Mouse (Mus musculus) cerebellum, adult 2 months (tissue): ENCODE measurements at regions not wholly inside any gene's neighbourhood (a gene's known extent, or its start where the extent isn't known, plus 50 kb on each side); places are given as distances from the start of the nearest gene placed in this dataset.

Experiments
- DNase-seq, 2 experiments: peaks; one replicate each; pipeline ENCODE4 v3.0.0; 2021
- H3K27ac ChIP-seq: fragments of 200-500 bp; 2 replicates; pipeline ENCODE4 v1.5.1; 2012; ENCODE audit warnings: low read length, control low read depth, inconsistent platforms; ENCODE audit not compliant: insufficient read depth
- H3K27me3 ChIP-seq: fragments of 200-500 bp; 2 replicates; pipeline ENCODE4 v1.6.1; 2012; ENCODE audit warnings: inconsistent platforms, mild to moderate bottlenecking, low read length, moderate library complexity; ENCODE audit not compliant: control insufficient read depth, insufficient read depth
- H3K4me1 ChIP-seq: fragments of 200-500 bp; 2 replicates; pipeline ENCODE4 v1.6.1; 2011; ENCODE audit warnings: low read length; ENCODE audit not compliant: control insufficient read depth, insufficient read depth
- H3K4me3 ChIP-seq: fragments of 200-500 bp; replicated peaks from 2 replicates; pipeline ENCODE3; 2011; ENCODE audit warnings: mild to moderate bottlenecking, low read depth, low read length, control low read depth; ENCODE audit not compliant: insufficient read depth
- CTCF ChIP-seq: fragments of 200-500 bp; IDR thresholded peaks from 2 replicates; pipeline ENCODE4 v1.5.1; 2011; ENCODE audit warnings: low read depth, mild to moderate bottlenecking, control low read depth, low read length, moderate library complexity, borderline replicate concordance; ENCODE audit not compliant: insufficient read depth
- POLR2A ChIP-seq: fragments of 200-500 bp; IDR thresholded peaks from 2 replicates; pipeline ENCODE4 v1.6.1; 2011; ENCODE audit warnings: low read length, control low read depth, borderline replicate concordance; ENCODE audit not compliant: insufficient read depth
- WGBS: fragments of 180-500 bp; shearing (Covaris S2); methylation state at CpG from one replicate; pipeline ENCODE4 v1.1.7; 2018; 5-methylcytosine and 5-hydroxymethylcytosine counted together

- Histone ChIP-seq H3K27me3 (no peaks in the 10 kb centered on the region), H3K27ac (no peak overlapping the region), H3K4me1 (no peaks in the 10 kb centered on the region), H3K4me3 (no peak overlapping the region)
- 86% methylated on average over 2 of the region's 2 CpGs for WGBS
- no peak for DNase-seq
- TF ChIP-seq POLR2A (no peak), CTCF (no peak)
These were observed 62.0 kb upstream of the Rtl1 start for GRCm38 (mm10) chr12:109662179-109662578.

GRCm38 (mm10) chr12:109674766-109675165 is 74.6 kb upstream of the Rtl1 start:
- WGBS = 82% methylated on average over 4 of the region's 4 CpGs
- DNase-seq = no peak
- H3K4me3 ChIP-seq = no peak overlapping the region
- no peaks in the 10 kb centered on the region for H3K27me3 ChIP-seq
- no peak for TF ChIP-seq CTCF
- no peak for TF ChIP-seq POLR2A
- no peaks in the 10 kb centered on the region for H3K4me1 ChIP-seq
- no peak overlapping the region for H3K27ac ChIP-seq

- DNase-seq = no peak
- no peak for TF ChIP-seq CTCF
- no peak for TF ChIP-seq POLR2A
- Histone ChIP-seq H3K27ac (no peak overlapping the region), H3K27me3 (no peaks in the 10 kb centered on the region), H3K4me1 (peaks cover 7% of the 10 kb centered on the region; the same call in 1 of the 2 replicates), H3K4me3 (no peak overlapping the region)
- 87% methylated on average over 4 of the region's 4 CpGs for WGBS
These were observed 93.9 kb upstream of the Rtl1 start for GRCm38 (mm10) chr12:109694046-109694445.

GRCm38 (mm10) chr12:109694801-109695430 is 94.8 kb upstream of the Rtl1 start:
- Histone ChIP-seq H3K27ac (no peak overlapping the region), H3K27me3 (no peaks in the 10 kb centered on the region), H3K4me3 (no peak overlapping the region), H3K4me1 (peaks cover 7% of the 10 kb centered on the region; the same call in 1 of the 2 replicates)
- peak; percentile 92 to 97 for DNase-seq
- TF ChIP-seq CTCF (no peak), POLR2A (no peak)
- WGBS = 9% methylated on average over 5 of the region's 5 CpGs

- 78% methylated on average over 6 of the region's 6 CpGs for WGBS
- DNase-seq = peak in 1 of 2 experiments; percentile 7
These were observed 106.7 kb upstream of the Rtl1 start for GRCm38 (mm10) chr12:109706820-109707219.

GRCm38 (mm10) chr12:109709661-109710060 is 109.5 kb upstream of the Rtl1 start:
- H3K27ac ChIP-seq = no peak overlapping the region
- TF ChIP-seq POLR2A (no peak), CTCF (no peak)
- 20% methylated on average over 5 of the region's 5 CpGs for WGBS
- DNase-seq = peak; percentile 74 to 79
- peaks cover 11% of the 10 kb centered on the region for H3K4me1 ChIP-seq
- H3K27me3 ChIP-seq = no peaks in the 10 kb centered on the region
- no peak overlapping the region for H3K4me3 ChIP-seq

More at GRCm38 (mm10) chr12:109706820-109707219, 106.7 kb upstream of the Rtl1 start:
- H3K27me3 ChIP-seq = no peaks in the 10 kb centered on the region
- H3K4me3 ChIP-seq = no peak overlapping the region
- no peak for TF ChIP-seq CTCF
- no peak for TF ChIP-seq POLR2A
- no peak overlapping the region for H3K27ac ChIP-seq
- peaks cover 3% of the 10 kb centered on the region for H3K4me1 ChIP-seq

- H3K4me3 ChIP-seq = no peak overlapping the region
These were observed 111.3 kb upstream of the Rtl1 start for GRCm38 (mm10) chr12:109711392-109711791.

GRCm38 (mm10) chr12:109711946-109712345 is 111.8 kb upstream of the Rtl1 start:
- no peak for TF ChIP-seq CTCF
- TF ChIP-seq POLR2A = no peak
- Histone ChIP-seq H3K4me1 (peaks cover 11% of the 10 kb centered on the region), H3K27ac (no peak overlapping the region), H3K4me3 (no peak overlapping the region), H3K27me3 (no peaks in the 10 kb centered on the region)
- 18% methylated on average over 7 of the region's 7 CpGs for WGBS
- peak; percentile 57 to 64 for DNase-seq

More at GRCm38 (mm10) chr12:109711392-109711791, 111.3 kb upstream of the Rtl1 start:
- WGBS = 93% methylated on average over 5 of the region's 5 CpGs
- Histone ChIP-seq H3K4me1 (peaks cover 11% of the 10 kb centered on the region), H3K27ac (no peak overlapping the region), H3K27me3 (no peaks in the 10 kb centered on the region)
- no peak for TF ChIP-seq POLR2A
- peak in 1 of 2 experiments; percentile 4 for DNase-seq
